Mouse (Mus musculus) CD4-positive helper T cell, adult 2 months (primary cell): ENCODE data around the gene Usp21.
"Not testable (repeated sequence)": the region's sequence is repeated elsewhere in the genome, so short reads cannot be mapped to it uniquely, and the experiment has no call there.

Experiments used
- DNase-seq: peaks from one replicate; pipeline ENCODE4 v3.0.0-alpha.2; 2012; ENCODE audit warnings: low read depth, missing footprints, low spot score

Usp21 gene

GRCm38 (mm10) chr1:171287136-171288081, at the start of gene Usp21:
TSS of gene Usp21 (minus strand) at chr1:171287991.
- DNase-seq, result peak; percentile 93

GRCm38 (mm10) chr1:171330216-171330560, 42.4 kb upstream of the Usp21 start:
- no peak for DNase-seq

- peak; percentile 49 for DNase-seq
These were observed 41.8 kb upstream of the Usp21 start for GRCm38 (mm10) chr1:171329433-171330215.

GRCm38 (mm10) chr1:171328839-171329432, 41.1 kb upstream of the Usp21 start, which contains the start of gene Dedd:
TSS of gene Dedd (plus strand) at chr1:171329145.
- DNase-seq, result peak; percentile 96

GRCm38 (mm10) chr1:171328244-171328643, 40.5 kb upstream of the Usp21 start:
- DNase-seq, result no peak

- DNase-seq, result not testable (repeated sequence)
These were observed 38.8 kb upstream of the Usp21 start for GRCm38 (mm10) chr1:171326588-171326987.

GRCm38 (mm10) chr1:171325571-171325970, 37.8 kb upstream of the Usp21 start:
- DNase-seq, result no peak

- no peak for DNase-seq
These were observed 34.2 kb upstream of the Usp21 start for GRCm38 (mm10) chr1:171322012-171322411.

GRCm38 (mm10) chr1:171321415-171321814, 33.6 kb upstream of the Usp21 start:
- peak; percentile 45 for DNase-seq

- no peak for DNase-seq
These were observed 32.4 kb upstream of the Usp21 start for GRCm38 (mm10) chr1:171320151-171320550.

GRCm38 (mm10) chr1:171319748-171320147, 32.0 kb upstream of the Usp21 start:
- no peak for DNase-seq

GRCm38 (mm10) chr1:171309321-171309720, 21.5 kb upstream of the Usp21 start:
- no peak for DNase-seq

- DNase-seq, result not testable (repeated sequence)
These were observed 18.4 kb upstream of the Usp21 start for GRCm38 (mm10) chr1:171306157-171306556.

- DNase-seq, result no peak
These were observed 10.4 kb upstream of the Usp21 start for GRCm38 (mm10) chr1:171298226-171298625.

- DNase-seq, result no peak
These were observed 7.2 kb upstream of the Usp21 start for GRCm38 (mm10) chr1:171295063-171295402.

- peak; percentile 90 for DNase-seq
These were observed 6.7 kb upstream of the Usp21 start, which contains the start of gene Ufc1 for GRCm38 (mm10) chr1:171294298-171295062. TSS of gene Ufc1 (minus strand) at chr1:171295024.

GRCm38 (mm10) chr1:171293906-171294297, 6.1 kb upstream of the Usp21 start:
- no peak for DNase-seq

GRCm38 (mm10) chr1:171293351-171293750, 5.6 kb upstream of the Usp21 start:
- DNase-seq, result no peak

GRCm38 (mm10) chr1:171288328-171288727, 537 bp upstream of the Usp21 start:
- no peak for DNase-seq

GRCm38 (mm10) chr1:171286517-171286916, 1.3 kb downstream of the Usp21 start:
- no peak for DNase-seq
